In genomic region chrX:167330399-167330798, GRCm38 (mm10) we compare ENCODE assay signal across 17 mouse cellular contexts. TPM values are rescaled to one million over a fixed set of nuclear protein-coding genes. Genes with fewer than 3 reads are reported as not detected.
A peak's percentile ranks its signal among the peaks of the same experiment; 100 is the strongest.
DNase-seq lines count a peak whose midpoint lies in the region; ATAC-seq and TF ChIP-seq lines count a peak whose summit lies in the region.
"Had no signal": no experiment of that assay in that cellular context is flagged by ENCODE, and none has a peak within 500 bp of the region (broad histone marks: within the 10 kb centered on the region; RNA-seq: fewer than 3 reads in every experiment).

Gene Tlr7, minus strand, starts transcription at chrX:167330558.

- peak; percentile 60 for ATAC-seq in megakaryocyte progenitor cell, adult 5-6 weeks (replicated peaks; ENCODE audit: poor library complexity)
- ATAC-seq: forebrain, embryonic 15.5 days; midbrain, embryonic 15.5 days had no signal

- H3K4me1 ChIP-seq in bone marrow macrophage, adult 2 months (ENCODE audit: control insufficient read depth, insufficient read depth, low read length), result peaks cover 28% of the 10 kb centered on the region
- H3K4me1 ChIP-seq: forebrain, embryonic 15.5 days; limb, embryonic 15.5 days; midbrain, embryonic 15.5 days; neural tube, embryonic 13.5 days had no signal

- no peak for TF ChIP-seq CTCF in bone marrow macrophage, adult 2 months (IDR thresholded peaks at IDR 0.05; ENCODE audit: low read depth, low read length)

- peak; percentile 23 to 50 for DNase-seq in spleen, postnatal 36 days (ENCODE audit: low spot score in 2 of 2)
- no peak for DNase-seq in spleen, postnatal 4 days (ENCODE audit: low spot score in 2 of 2)
- no peak for DNase-seq in kidney, adult 9 months
- no peak for DNase-seq in cerebellum, postnatal 4 days (ENCODE audit: low spot score in 2 of 2)
- DNase-seq in urinary bladder, adult 18-20 months (ENCODE audit: low spot score in 2 of 2), result no peak
- DNase-seq: cerebellum, postnatal 14 days; heart, adult 11 months; heart, postnatal 10 days; kidney, postnatal 14 days; retina, postnatal 1 day had no signal

- H3K27ac ChIP-seq in bone marrow macrophage, adult 2 months (ENCODE audit: insufficient read depth, low read depth, low read length), result peak within 1 kb of the TSS; percentile 99
- H3K27ac ChIP-seq: forebrain, embryonic 15.5 days; limb, embryonic 15.5 days; midbrain, embryonic 15.5 days; neural tube, embryonic 13.5 days had no signal

- H3K4me3 ChIP-seq in bone marrow macrophage, adult 2 months (ENCODE audit: insufficient read depth, low read length), result peak within 1 kb of the TSS; percentile 71
- H3K4me3 ChIP-seq: forebrain, embryonic 15.5 days; limb, embryonic 15.5 days; midbrain, embryonic 15.5 days; neural tube, embryonic 13.5 days had no signal

- TF ChIP-seq POLR2A in bone marrow macrophage, adult 2 months (IDR thresholded peaks at IDR 0.05; ENCODE audit: borderline replicate concordance, low read depth, low read length), result no peak

RNA-seq across cellular contexts. Expression of gene Tlr7, which starts in this region (rescaled TPM):
- polyA plus RNA-seq in bone marrow macrophage, adult 2 months (2012; ENCODE audit: insufficient read depth, insufficient read length, missing spikeins), result 301 and 340 TPM in 2 replicates
- total RNA-seq in megakaryocyte progenitor cell, adult 5-6 weeks (2015), result 3.1 and 4.8 TPM in 2 replicates
- 0.79 and 1.8 TPM in 2 replicates for total RNA-seq in megakaryocyte progenitor cell, adult 5-6 weeks (2017)
- total RNA-seq: MEL had no signal

Comparison
In these comparisons a context has a peak if more than half of its experiments do, and no peak if none do; other contexts are left out.
1. DNase-seq: peak in spleen, postnatal 36 days (2 of 2); none in spleen, postnatal 4 days (0 of 2), kidney, adult 9 months (single experiment), cerebellum, postnatal 4 days (0 of 2) and urinary bladder, adult 18-20 months (0 of 2).